In genomic region chr11:51263286-51263831, GRCm38 (mm10) we compare ENCODE assay signal across 8 mouse cellular contexts. TPM values are rescaled to one million over a fixed set of nuclear protein-coding genes. Genes with fewer than 3 reads are reported as not detected.
DNase-seq lines count a peak whose midpoint lies in the region; ATAC-seq and TF ChIP-seq lines count a peak whose summit lies in the region.

No protein-coding gene starts in this region.

- peak overlapping the region; percentile 85 for H3K4me2 ChIP-seq in intestine, embryonic 16.5 days (ENCODE audit: low read depth, low read length)
- H3K4me2 ChIP-seq in limb, embryonic 14.5 days (replicated peaks; ENCODE audit: low read depth, low read length, severe bottlenecking), result peak overlapping the region; percentile 76
- H3K4me2 ChIP-seq in midbrain, embryonic 12.5 days (replicated peaks), result peak overlapping the region; percentile 59

- H3K9me3 ChIP-seq in intestine, embryonic 16.5 days (ENCODE audit: control insufficient read depth, low read length), result no peaks in the 10 kb centered on the region
- no peaks in the 10 kb centered on the region for H3K9me3 ChIP-seq in limb, embryonic 14.5 days (ENCODE audit: control insufficient read depth, low read length)
- no peaks in the 10 kb centered on the region for H3K9me3 ChIP-seq in midbrain, embryonic 12.5 days

- no peak for TF ChIP-seq CTCF in cerebellum, adult 2 months (IDR thresholded peaks at IDR 0.05; ENCODE audit: borderline replicate concordance, insufficient read depth, low read depth, low read length)

- peak overlapping the region; percentile 89 for H3K27ac ChIP-seq in cerebellum, adult 2 months (ENCODE audit: insufficient read depth, low read length)
- peak overlapping the region; percentile 95 for H3K27ac ChIP-seq in intestine, embryonic 16.5 days (ENCODE audit: low read length)
- peak overlapping the region; percentile 93 for H3K27ac ChIP-seq in limb, embryonic 14.5 days (replicated peaks; ENCODE audit: low read depth, low read length)
- peak overlapping the region; percentile 91 for H3K27ac ChIP-seq in midbrain, embryonic 12.5 days (replicated peaks)

- peak overlapping the region; percentile 82 for H3K4me3 ChIP-seq in cerebellum, adult 2 months (replicated peaks; ENCODE audit: insufficient read depth, low read depth, low read length)
- H3K4me3 ChIP-seq in intestine, embryonic 16.5 days (ENCODE audit: low read length), result peak overlapping the region; percentile 78
- peak overlapping the region; percentile 90 for H3K4me3 ChIP-seq in limb, embryonic 14.5 days (replicated peaks; ENCODE audit: low read length)
- H3K4me3 ChIP-seq in midbrain, embryonic 12.5 days, result peak overlapping the region; percentile 97

- peak; percentile 71 for ATAC-seq in intestine, embryonic 16.5 days
- ATAC-seq in limb, embryonic 14.5 days (ENCODE audit: low FRiP score, low read depth), result peak; percentile 29
- ATAC-seq in midbrain, embryonic 12.5 days (ENCODE audit: low FRiP score, low read depth), result peak; percentile 70
- ATAC-seq in granulocyte monocyte progenitor cell, adult 5-6 weeks (replicated peaks; ENCODE audit: poor library complexity, severe bottlenecking), result no peak

- H3K27me3 ChIP-seq in cerebellum, adult 2 months (ENCODE audit: control insufficient read depth, insufficient read depth, low read length), result no peaks in the 10 kb centered on the region
- H3K27me3 ChIP-seq in intestine, embryonic 16.5 days (replicated peaks; ENCODE audit: control insufficient read depth, insufficient read depth, low read length), result no peaks in the 10 kb centered on the region
- H3K27me3 ChIP-seq in limb, embryonic 14.5 days (ENCODE audit: control insufficient read depth, insufficient read depth, low read length), result no peaks in the 10 kb centered on the region
- H3K27me3 ChIP-seq in midbrain, embryonic 12.5 days, result no peaks in the 10 kb centered on the region

- no peaks in the 10 kb centered on the region for H3K36me3 ChIP-seq in intestine, embryonic 16.5 days (ENCODE audit: control insufficient read depth, insufficient read depth, low read length)
- peaks cover 8% of the 10 kb centered on the region for H3K36me3 ChIP-seq in limb, embryonic 14.5 days (ENCODE audit: control insufficient read depth, insufficient read depth, low read length)
- H3K36me3 ChIP-seq in midbrain, embryonic 12.5 days, result peaks cover 6% of the 10 kb centered on the region; the same call in 1 of the 2 replicates

- DNase-seq in left cerebral cortex, adult 18-20 months (ENCODE audit: low spot score in 2 of 2), result peak; percentile 42 to 44
- DNase-seq in left cerebral cortex, postnatal 36 days (ENCODE audit: low spot score in 2 of 2), result no peak
- DNase-seq in cerebellum, adult 2 months, result peak in 1 of 2 experiments; percentile 70
- DNase-seq in gastrocnemius, postnatal 10 days, result peak; percentile 71
- DNase-seq in limb, embryonic 14.5 days (ENCODE audit: low spot score), result peak; percentile 42

- H3K4me1 ChIP-seq in cerebellum, adult 2 months (ENCODE audit: control insufficient read depth, insufficient read depth, low read length), result peaks cover 6% of the 10 kb centered on the region; the same call in 1 of the 2 replicates
- H3K4me1 ChIP-seq in intestine, embryonic 16.5 days (ENCODE audit: control insufficient read depth, insufficient read depth, low read length), result peaks cover 18% of the 10 kb centered on the region
- peaks cover 22% of the 10 kb centered on the region for H3K4me1 ChIP-seq in limb, embryonic 14.5 days (ENCODE audit: control insufficient read depth, insufficient read depth, low read length)
- peaks cover 31% of the 10 kb centered on the region for H3K4me1 ChIP-seq in midbrain, embryonic 12.5 days

- intact Hi-C loops in left cerebral cortex, postnatal 36 days (cut with DNase I), result loop anchor here (5.0 kb wide), 2 partner anchors 201 to 326 kb away; no protein-coding TSS in a partner anchor

- WGBS in cerebellum, adult 2 months, result under 1% methylated on average over 50 of the region's 50 CpGs
- 0% methylated on average over 50 of the region's 50 CpGs for WGBS in intestine, embryonic 16.5 days
- WGBS in limb, embryonic 14.5 days, result under 1% methylated on average over 34 of the region's 50 CpGs
- WGBS in midbrain, embryonic 12.5 days, result under 1% methylated on average over 50 of the region's 50 CpGs

- peak overlapping the region; percentile 95 for H3K9ac ChIP-seq in intestine, embryonic 16.5 days (ENCODE audit: low read depth, low read length)
- H3K9ac ChIP-seq in limb, embryonic 14.5 days (ENCODE audit: low read depth, low read length, severe bottlenecking), result peak overlapping the region; percentile 96
- peak overlapping the region; percentile 96 for H3K9ac ChIP-seq in midbrain, embryonic 12.5 days (replicated peaks)

- no peak for TF ChIP-seq POLR2A in cerebellum, adult 2 months (IDR thresholded peaks at IDR 0.05; ENCODE audit: borderline replicate concordance, insufficient read depth, low read length)
- no peak for TF ChIP-seq POLR2A in limb, embryonic 14.5 days (IDR thresholded peaks at IDR 0.05; ENCODE audit: borderline replicate concordance, extremely low read depth, insufficient read depth, insufficient read length)

RNA-seq across cellular contexts. Expression of gene BC049762, which starts 0.5 kb away (rescaled TPM):
- not detected for total RNA-seq in left cerebral cortex, adult 18-20 months (2021)
- not detected for total RNA-seq in left cerebral cortex, postnatal 36 days (2021)
- 0.25 TPM in 1 of 2 replicates, not detected in the other for polyA plus RNA-seq in cerebellum, adult 2 months (2012; rRNA removed)
- total RNA-seq in gastrocnemius, postnatal 10 days (2021), result not detected
- polyA plus RNA-seq in intestine, embryonic 16.5 days (2015; fragmentation: Nextera tagmentation; extraction: Ambion mirVana), result 0.31 and 0.44 TPM in 2 replicates
- polyA plus RNA-seq in limb, embryonic 14.5 days (2012; rRNA removed), result 0.29 and 0.40 TPM in 2 replicates
- polyA plus RNA-seq in limb, embryonic 14.5 days (2014; fragmentation: Nextera tagmentation; extraction: Ambion mirVana), result 0.36 and 0.46 TPM in 2 replicates
- polyA plus RNA-seq in midbrain, embryonic 12.5 days (2016; fragmentation: Nextera tagmentation; extraction: Ambion mirVana), result 0.20 and 0.85 TPM in 2 replicates
- total RNA-seq in granulocyte monocyte progenitor cell, adult 5-6 weeks (2014; fragmentation: Nextera tagmentation), result 2.2 TPM in 1 of 2 replicates, not detected in the other
- total RNA-seq in granulocyte monocyte progenitor cell, adult 5-6 weeks (2017), result 1.8 TPM in 1 of 2 replicates, not detected in the other

RNA-seq across cellular contexts. Expression of gene Clk4, which starts 1.8 kb away (rescaled TPM):
- total RNA-seq in left cerebral cortex, adult 18-20 months (2021), result 100 to 1,000 TPM; 105 to 112 TPM
- 100 to 1,000 TPM in 1 of 2 experiments, 10 to 100 TPM in 1; 79.3 to 115 TPM for total RNA-seq in left cerebral cortex, postnatal 36 days (2021)
- 196 and 201 TPM in 2 replicates for polyA plus RNA-seq in cerebellum, adult 2 months (2012; rRNA removed)
- total RNA-seq in gastrocnemius, postnatal 10 days (2021), result 10 to 100 TPM; 35.2 to 58.9 TPM
- 81.4 and 83.7 TPM in 2 replicates for polyA plus RNA-seq in intestine, embryonic 16.5 days (2015; fragmentation: Nextera tagmentation; extraction: Ambion mirVana)
- polyA plus RNA-seq in limb, embryonic 14.5 days (2012; rRNA removed), result 144 and 184 TPM in 2 replicates
- polyA plus RNA-seq in limb, embryonic 14.5 days (2014; fragmentation: Nextera tagmentation; extraction: Ambion mirVana), result 118 and 155 TPM in 2 replicates
- polyA plus RNA-seq in midbrain, embryonic 12.5 days (2016; fragmentation: Nextera tagmentation; extraction: Ambion mirVana), result 148 and 150 TPM in 2 replicates
- total RNA-seq in granulocyte monocyte progenitor cell, adult 5-6 weeks (2014; fragmentation: Nextera tagmentation), result 121 and 140 TPM in 2 replicates
- 209 and 228 TPM in 2 replicates for total RNA-seq in granulocyte monocyte progenitor cell, adult 5-6 weeks (2017)

RNA-seq across cellular contexts. Expression of gene Col23a1, which starts 26.4 kb away (rescaled TPM):
- total RNA-seq in left cerebral cortex, adult 18-20 months (2021), result 10 to 100 TPM in 1 of 2 experiments, 1 to 10 TPM in 1; 8.2 to 14.2 TPM
- 10 to 100 TPM in 1 of 2 experiments, 1 to 10 TPM in 1; 9.2 to 11.8 TPM for total RNA-seq in left cerebral cortex, postnatal 36 days (2021)
- 5.3 and 6.6 TPM in 2 replicates for polyA plus RNA-seq in cerebellum, adult 2 months (2012; rRNA removed)
- 10 to 100 TPM; 12.0 to 15.2 TPM for total RNA-seq in gastrocnemius, postnatal 10 days (2021)
- 5.4 and 5.5 TPM in 2 replicates for polyA plus RNA-seq in intestine, embryonic 16.5 days (2015; fragmentation: Nextera tagmentation; extraction: Ambion mirVana)
- 29.4 and 29.5 TPM in 2 replicates for polyA plus RNA-seq in limb, embryonic 14.5 days (2012; rRNA removed)
- polyA plus RNA-seq in limb, embryonic 14.5 days (2014; fragmentation: Nextera tagmentation; extraction: Ambion mirVana), result 28.0 and 31.3 TPM in 2 replicates
- 14.8 and 18.3 TPM in 2 replicates for polyA plus RNA-seq in midbrain, embryonic 12.5 days (2016; fragmentation: Nextera tagmentation; extraction: Ambion mirVana)
- not detected in 2 replicates for total RNA-seq in granulocyte monocyte progenitor cell, adult 5-6 weeks (2014; fragmentation: Nextera tagmentation)
- 0.04 and 0.15 TPM in 2 replicates for total RNA-seq in granulocyte monocyte progenitor cell, adult 5-6 weeks (2017)

RNA-seq across cellular contexts. Expression of gene Gm12569, which starts 43.1 kb away (rescaled TPM):
- total RNA-seq in left cerebral cortex, adult 18-20 months (2021), result not detected
- total RNA-seq in left cerebral cortex, postnatal 36 days (2021), result not detected
- not detected in 2 replicates for polyA plus RNA-seq in cerebellum, adult 2 months (2012; rRNA removed)
- not detected for total RNA-seq in gastrocnemius, postnatal 10 days (2021)
- not detected in 2 replicates for polyA plus RNA-seq in intestine, embryonic 16.5 days (2015; fragmentation: Nextera tagmentation; extraction: Ambion mirVana)
- polyA plus RNA-seq in limb, embryonic 14.5 days (2012; rRNA removed), result not detected in 2 replicates
- polyA plus RNA-seq in limb, embryonic 14.5 days (2014; fragmentation: Nextera tagmentation; extraction: Ambion mirVana), result not detected in 2 replicates
- not detected in 2 replicates for polyA plus RNA-seq in midbrain, embryonic 12.5 days (2016; fragmentation: Nextera tagmentation; extraction: Ambion mirVana)
- total RNA-seq in granulocyte monocyte progenitor cell, adult 5-6 weeks (2014; fragmentation: Nextera tagmentation), result not detected in 2 replicates
- not detected in 2 replicates for total RNA-seq in granulocyte monocyte progenitor cell, adult 5-6 weeks (2017)

Comparison
In these comparisons a context has a peak if more than half of its experiments do, and no peak if none do; other contexts are left out.
1. DNase-seq: peak in left cerebral cortex, adult 18-20 months (2 of 2), gastrocnemius, postnatal 10 days (single experiment) and limb, embryonic 14.5 days (single experiment); none in left cerebral cortex, postnatal 36 days (0 of 2).
2. RNA of gene Col23a1, which starts 26.4 kb away (total RNA-seq): 12.0 to 15.2 TPM in gastrocnemius, postnatal 10 days, 8.2 to 14.2 TPM in left cerebral cortex, adult 18-20 months and 9.2 to 11.8 TPM in left cerebral cortex, postnatal 36 days; 0.04 to 0.15 TPM in granulocyte monocyte progenitor cell, adult 5-6 weeks; every median in the first group is over 4 times any median in the second.
3. Peak in every context shown above with its lines, with median percentiles within 50 percentile points of each other: H3K27ac ChIP-seq, H3K4me3 ChIP-seq, H3K4me2 ChIP-seq and H3K9ac ChIP-seq.